Mouse (Mus musculus) layer of hippocampus, adult 11-12 months (tissue): Measurements from ENCODE around the gene Chst10.

Source experiments
- DNase-seq: peaks from one replicate; pipeline ENCODE4 v3.0.0; 2022; ENCODE audit warnings: low spot score

The Chst10 gene

GRCm38 (mm10) chr1:38866242-38866641, 31.7 kb downstream of the Chst10 start:
- DNase-seq: no peak

GRCm38 (mm10) chr1:38864341-38864740, 33.6 kb downstream of the Chst10 start:
- no peak for DNase-seq

DNA sequence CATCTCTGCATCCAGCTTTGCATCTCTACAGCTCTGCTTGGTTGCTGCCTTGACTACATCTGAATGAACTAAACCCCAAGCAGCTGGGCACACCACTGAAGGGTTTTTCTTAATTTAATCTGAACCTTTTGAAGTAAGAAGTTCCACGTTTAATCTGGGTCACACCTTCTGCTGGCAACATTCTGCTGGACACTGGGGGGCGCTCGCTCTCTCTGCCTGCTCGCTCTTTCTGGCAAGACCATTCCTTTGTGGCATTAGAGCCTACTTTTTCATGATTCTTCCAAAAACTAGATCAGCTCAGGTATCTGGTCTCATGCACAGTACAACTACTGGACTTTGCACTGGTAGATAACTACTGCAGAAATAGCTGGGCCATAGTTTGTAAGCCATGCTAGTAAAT, 35.7 kb downstream of the Chst10 start:
- peak; percentile 58 for DNase-seq

DNA sequence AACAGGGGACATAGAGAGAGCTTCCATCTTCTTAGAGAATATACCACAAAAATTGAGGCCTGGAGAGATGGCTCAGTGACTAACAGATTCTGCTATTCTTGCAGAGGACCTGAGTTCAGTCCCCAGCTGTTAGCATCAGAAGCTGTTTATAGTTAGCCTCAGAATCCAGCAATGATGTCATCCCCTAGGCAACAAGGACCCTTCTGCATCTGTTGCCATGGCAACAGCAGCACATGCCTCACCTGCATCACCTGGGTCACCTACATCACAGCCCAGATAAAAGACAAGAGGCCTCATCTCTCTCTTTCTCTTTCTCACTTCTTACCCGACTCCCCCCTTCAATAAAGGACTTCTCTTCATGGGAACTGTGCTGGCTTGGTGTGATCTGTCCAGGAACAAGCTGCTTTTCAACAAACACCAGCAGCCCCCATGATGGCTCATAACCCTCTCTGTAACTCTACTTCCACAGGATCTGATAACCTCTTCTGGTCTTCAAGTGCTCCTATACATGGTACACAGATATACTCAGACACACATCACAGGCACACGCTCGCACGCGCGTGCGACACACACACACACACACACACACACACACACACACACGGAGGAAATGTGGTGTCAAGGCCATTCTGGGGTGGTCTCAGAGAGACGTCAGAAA, 37.0 kb downstream of the Chst10 start:
- DNase-seq: no peak

DNA sequence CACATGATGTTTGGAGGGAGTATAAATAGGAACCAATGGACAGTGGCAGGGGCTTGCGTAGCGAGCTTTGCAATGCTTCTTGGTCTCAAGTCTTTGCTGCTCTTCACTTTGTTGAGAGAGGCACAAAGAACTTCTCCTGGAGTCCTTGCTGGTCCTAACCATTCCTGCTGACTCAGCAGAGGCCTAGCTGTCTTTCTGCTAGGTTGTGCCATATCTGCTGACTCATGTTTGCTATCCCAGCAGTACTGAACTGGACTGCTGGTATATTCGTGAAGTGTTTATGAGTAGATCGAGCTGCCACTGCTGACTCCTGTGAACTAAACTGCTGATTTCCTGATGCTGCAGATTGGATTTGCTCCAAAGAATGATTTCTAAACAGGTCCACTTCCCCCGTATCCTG, 37.8 kb downstream of the Chst10 start:
- DNase-seq: no peak

GRCm38 (mm10) chr1:38856196-38856595, 41.8 kb downstream of the Chst10 start:
- DNase-seq: peak; percentile 71

DNA sequence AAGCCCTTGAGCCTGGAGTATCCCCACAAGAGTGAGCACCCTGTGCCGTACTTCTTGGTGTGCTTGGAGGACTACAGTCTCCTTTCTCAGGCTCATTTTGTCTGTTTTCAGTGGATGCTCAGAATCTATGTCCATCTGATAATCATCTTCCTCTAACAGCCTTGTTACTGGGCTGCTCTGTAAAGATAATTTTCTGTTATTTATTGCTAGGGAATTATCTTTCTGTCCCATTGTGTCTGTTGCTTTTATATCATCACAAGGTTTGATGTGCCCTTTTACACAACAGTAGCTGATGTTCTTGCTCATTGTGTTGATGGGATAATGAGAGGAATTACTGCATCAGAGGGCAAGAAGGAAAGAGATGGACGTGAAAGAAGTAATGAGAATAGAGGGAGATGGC, 45.7 kb downstream of the Chst10 start:
- no peak for DNase-seq

DNA sequence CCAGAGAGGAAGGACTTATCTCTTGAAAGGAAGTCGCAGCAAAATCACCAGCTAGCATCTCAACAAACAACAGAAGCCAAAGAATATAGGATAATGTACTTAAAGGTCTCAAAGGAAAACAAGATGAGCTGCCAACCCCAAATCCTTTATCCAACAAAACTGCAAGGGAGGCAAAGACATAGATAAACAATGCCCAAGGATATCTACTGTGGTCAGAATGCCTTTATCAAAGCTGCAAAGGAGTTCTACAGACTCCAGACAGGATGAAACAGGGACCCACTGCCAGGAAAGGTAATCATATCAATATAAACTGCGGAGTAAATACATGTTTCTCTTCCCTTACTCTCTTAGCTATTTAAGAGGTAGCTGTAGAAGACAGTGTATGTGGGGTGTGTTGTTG, 47.3 kb downstream of the Chst10 start:
- no peak for DNase-seq

GRCm38 (mm10) chr1:38848451-38849289, 49.3 kb downstream of the Chst10 start:
- DNase-seq: peak; percentile 40

- DNase-seq: peak; percentile 55
Measured at GRCm38 (mm10) chr1:38847975-38848374, 50.0 kb downstream of the Chst10 start.

- no peak for DNase-seq
Measured at GRCm38 (mm10) chr1:38843275-38843674, 54.7 kb downstream of the Chst10 start.

DNA sequence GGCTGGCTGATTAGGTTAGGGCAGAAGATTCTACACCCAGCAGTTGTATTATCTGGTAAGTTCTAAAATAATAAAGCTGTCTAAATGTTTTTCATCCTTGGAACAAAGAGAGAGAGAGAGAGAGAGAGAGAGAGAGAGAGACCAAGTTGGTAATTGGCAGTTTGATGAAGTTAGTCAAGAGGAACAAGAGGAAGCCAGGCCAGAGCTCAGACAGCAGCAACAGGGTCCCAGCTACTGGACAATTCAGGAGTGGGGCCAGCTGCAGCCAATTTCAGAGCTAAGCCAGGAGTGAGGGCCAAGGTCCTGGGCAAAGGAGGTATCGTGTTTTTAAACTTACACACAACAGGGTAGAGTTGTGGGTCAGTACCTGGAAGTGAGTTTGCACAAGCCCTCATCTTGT, 55.1 kb downstream of the Chst10 start:
- DNase-seq: no peak

DNA sequence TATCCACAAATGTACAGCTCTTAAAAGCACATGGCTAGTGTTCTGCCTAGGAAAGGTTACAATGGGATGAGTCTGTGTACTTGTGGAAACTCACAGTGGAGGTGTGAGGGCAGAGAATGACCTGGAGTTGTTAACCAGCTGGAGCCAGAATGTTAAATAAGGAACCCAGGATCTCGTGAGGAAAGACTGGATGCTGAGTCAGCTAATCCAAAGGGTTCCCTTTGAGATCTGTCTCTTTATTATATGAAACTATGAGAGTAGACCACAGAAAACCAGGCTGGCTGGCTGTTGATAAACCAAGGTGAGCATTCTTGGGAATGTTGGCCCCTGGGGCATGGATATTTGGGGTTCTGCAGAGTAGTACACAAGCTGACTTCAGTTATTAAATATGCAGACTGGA, 58.0 kb downstream of the Chst10 start:
- DNase-seq: no peak

DNA sequence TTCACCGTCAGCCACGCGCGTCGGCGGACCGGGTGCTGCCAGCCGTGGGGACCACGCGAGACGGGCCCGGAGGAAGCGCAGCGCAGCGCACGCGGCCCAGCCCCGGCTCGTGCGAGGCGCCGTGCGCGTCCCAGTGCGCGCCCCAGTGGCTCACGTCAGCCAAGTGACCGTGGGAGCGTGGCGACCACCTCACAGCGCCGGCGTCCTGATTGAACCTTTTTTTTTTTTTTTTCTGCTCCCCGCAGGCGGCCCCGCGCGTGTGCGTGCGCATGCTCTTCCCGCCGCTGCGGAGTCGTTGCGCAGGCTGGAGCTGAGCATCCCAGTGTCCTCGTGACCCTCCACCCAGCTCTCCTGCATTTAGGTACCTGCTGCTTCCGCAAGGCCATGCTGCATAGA, 61.5 kb downstream of the Chst10 start, which contains the start of gene Lonrf2:
TSS of gene Lonrf2 (minus strand) at position 235 of the 396 bp plus-strand sequence.
- peak; percentile 69 for DNase-seq

DNA sequence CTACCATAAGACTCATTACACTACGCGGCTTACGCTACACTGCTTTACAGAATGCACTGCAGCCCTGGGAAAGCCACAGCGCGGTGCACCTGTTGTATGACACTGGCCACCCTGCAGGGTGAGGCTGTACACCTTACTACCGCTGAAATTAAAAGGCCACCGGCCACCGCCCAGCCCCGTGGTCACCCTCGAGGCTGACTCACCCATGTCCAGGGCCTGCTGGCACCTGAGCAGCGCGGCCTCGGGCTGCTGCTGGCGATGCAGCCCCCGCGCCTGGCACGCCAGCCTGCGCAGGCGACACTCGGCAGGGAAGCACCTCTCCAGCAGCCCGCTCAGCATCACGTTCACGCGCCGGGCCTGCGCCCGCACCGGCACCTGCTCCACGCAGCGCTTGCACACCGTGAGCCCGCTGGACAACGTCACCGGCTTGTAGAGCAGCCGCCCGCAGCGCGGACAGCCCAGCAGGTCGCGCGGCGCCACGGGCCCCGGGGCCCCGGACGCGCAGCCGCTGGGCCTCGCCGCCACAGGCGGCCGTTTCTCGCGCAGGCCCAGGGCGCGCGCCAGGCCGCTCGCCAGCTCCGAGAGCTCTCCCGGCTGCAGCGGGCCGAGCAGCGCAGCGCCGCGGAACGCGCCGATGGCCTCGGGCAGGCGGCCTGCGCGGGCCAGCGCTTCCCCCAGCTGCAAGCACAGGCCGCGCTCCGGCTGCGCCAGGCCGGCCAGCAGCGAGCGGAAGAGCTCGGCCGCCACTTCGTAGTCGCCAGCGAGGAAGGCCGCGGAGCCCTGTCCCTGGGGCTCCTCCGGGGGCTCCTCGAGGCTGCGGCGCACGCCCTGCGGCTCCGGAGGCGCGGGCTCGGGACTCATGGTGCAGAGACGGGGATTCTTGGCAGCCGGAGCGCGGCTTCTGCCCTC, 62.1 kb downstream of the Chst10 start:
- peak; percentile 44 for DNase-seq

- DNase-seq: peak; percentile 27
Measured at GRCm38 (mm10) chr1:38834899-38835298, 63.1 kb downstream of the Chst10 start.

DNA sequence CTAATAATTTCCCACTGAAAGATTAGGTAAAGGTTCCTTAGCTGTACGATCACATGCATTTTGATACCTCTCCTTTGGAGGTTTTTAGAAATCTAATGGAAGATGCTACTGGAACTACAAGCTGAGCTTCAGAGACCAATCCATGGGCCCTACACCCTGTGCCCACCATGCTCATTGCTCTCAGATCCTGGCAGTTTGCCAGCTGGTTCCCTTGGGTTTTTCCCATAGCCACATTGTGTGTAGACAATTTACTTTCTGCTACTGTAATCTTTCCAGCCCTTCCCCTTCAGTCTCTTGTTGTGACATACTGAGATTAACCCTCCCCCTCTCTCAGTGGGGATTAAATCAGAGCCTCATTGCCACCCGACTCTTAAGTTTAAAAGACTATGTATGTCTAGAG, 73.0 kb downstream of the Chst10 start:
- no peak for DNase-seq

- DNase-seq: no peak
Measured at GRCm38 (mm10) chr1:38823851-38824250, 74.1 kb downstream of the Chst10 start.

DNA sequence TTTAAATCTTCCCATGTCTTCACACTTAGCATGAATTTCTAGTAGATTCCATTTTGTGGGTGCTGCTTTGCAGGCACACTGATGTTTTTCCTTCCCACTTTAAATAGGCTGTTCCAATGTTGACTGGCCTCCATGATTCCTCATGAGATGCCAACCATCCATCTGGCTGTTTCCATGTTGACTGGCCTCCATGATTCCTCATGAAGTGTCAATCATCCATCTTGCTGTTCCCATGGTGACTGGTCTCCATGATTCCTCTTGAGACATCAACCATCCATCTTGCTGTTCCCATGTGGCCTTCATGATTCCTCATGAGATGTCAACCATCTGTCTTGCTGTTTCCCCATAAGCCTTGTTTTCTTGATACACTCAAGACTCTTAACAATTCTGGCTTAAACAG, 78.3 kb downstream of the Chst10 start:
- DNase-seq: no peak

GRCm38 (mm10) chr1:38817671-38818070, 80.3 kb downstream of the Chst10 start:
- no peak for DNase-seq

GRCm38 (mm10) chr1:38817268-38817667, 80.7 kb downstream of the Chst10 start:
- DNase-seq: no peak

DNA sequence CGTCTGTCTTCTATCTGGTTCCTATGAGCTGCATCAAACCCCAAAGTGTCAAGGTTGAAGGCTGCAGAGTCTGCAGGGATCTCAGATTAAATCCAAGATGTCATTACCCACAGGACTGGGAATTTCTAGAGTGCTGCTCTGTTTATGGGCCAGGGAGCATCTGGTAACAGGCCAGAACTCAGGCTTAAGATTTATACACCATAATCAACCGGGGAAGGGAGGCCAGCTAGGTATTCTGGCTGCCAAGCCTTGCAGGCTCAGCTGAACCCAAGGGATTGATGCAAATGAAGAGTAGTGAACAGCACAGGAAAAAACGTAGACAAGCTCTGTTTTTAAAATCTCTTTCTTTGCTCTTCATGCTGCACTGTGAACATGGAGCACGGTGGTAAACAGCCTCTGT, 81.7 kb downstream of the Chst10 start:
- no peak for DNase-seq
